Mouse (Mus musculus) layer of hippocampus, adult 11-12 months (tissue): ENCODE results near the gene Traf4.

Experiments
- DNase-seq: peaks from one replicate; pipeline ENCODE4 v3.0.0; 2022; ENCODE audit warnings: low spot score

Gene Traf4

GRCm38 (mm10) chr11:78182961-78183844 is 17.8 kb upstream of the Traf4 start, which contains the start of gene Rpl23a:
Gene Rpl23a, minus strand, starts transcription at chr11:78183584.
- peak; percentile 87 for DNase-seq

GRCm38 (mm10) chr11:78182450-78182849 is 17.1 kb upstream of the Traf4 start:
- no peak for DNase-seq

GRCm38 (mm10) chr11:78181830-78182357 is 16.5 kb upstream of the Traf4 start:
- DNase-seq, result no peak

- no peak for DNase-seq
These were observed 14.8 kb upstream of the Traf4 start for GRCm38 (mm10) chr11:78180081-78180761.

GRCm38 (mm10) chr11:78179438-78179999 is 14.1 kb upstream of the Traf4 start:
- no peak for DNase-seq

GRCm38 (mm10) chr11:78178859-78179437 is 13.6 kb upstream of the Traf4 start:
- DNase-seq, result peak; percentile 66

- peak; percentile 95 for DNase-seq
These were observed 12.8 kb upstream of the Traf4 start for GRCm38 (mm10) chr11:78177903-78178858.

- DNase-seq, result no peak
These were observed 12.0 kb upstream of the Traf4 start for GRCm38 (mm10) chr11:78177437-78177836.

- DNase-seq, result no peak
These were observed 11.5 kb upstream of the Traf4 start for GRCm38 (mm10) chr11:78176905-78177331.

- peak; percentile 84 for DNase-seq
These were observed 11.0 kb upstream of the Traf4 start, which contains the start of the genes Nek8 and Tlcd1 for GRCm38 (mm10) chr11:78176402-78176862. Gene Nek8, minus strand, starts transcription at chr11:78176675. Gene Tlcd1, plus strand, starts transcription at chr11:78176711.

- DNase-seq, result no peak
These were observed 10.5 kb upstream of the Traf4 start for GRCm38 (mm10) chr11:78175771-78176401.

- DNase-seq, result no peak
These were observed 9.1 kb upstream of the Traf4 start for GRCm38 (mm10) chr11:78174506-78174905.

- DNase-seq, result no peak
These were observed 7.5 kb upstream of the Traf4 start for GRCm38 (mm10) chr11:78172748-78173383.

- no peak for DNase-seq
These were observed 6.8 kb upstream of the Traf4 start for GRCm38 (mm10) chr11:78172034-78172747.

- no peak for DNase-seq
These were observed 5.9 kb upstream of the Traf4 start for GRCm38 (mm10) chr11:78171328-78171727.

- no peak for DNase-seq
These were observed 4.9 kb upstream of the Traf4 start for GRCm38 (mm10) chr11:78170306-78170705.

- DNase-seq, result no peak
These were observed 3.4 kb upstream of the Traf4 start for GRCm38 (mm10) chr11:78168541-78169468.
